8 mouse cellular contexts compared by ENCODE assay signal in the genomic region with DNA sequence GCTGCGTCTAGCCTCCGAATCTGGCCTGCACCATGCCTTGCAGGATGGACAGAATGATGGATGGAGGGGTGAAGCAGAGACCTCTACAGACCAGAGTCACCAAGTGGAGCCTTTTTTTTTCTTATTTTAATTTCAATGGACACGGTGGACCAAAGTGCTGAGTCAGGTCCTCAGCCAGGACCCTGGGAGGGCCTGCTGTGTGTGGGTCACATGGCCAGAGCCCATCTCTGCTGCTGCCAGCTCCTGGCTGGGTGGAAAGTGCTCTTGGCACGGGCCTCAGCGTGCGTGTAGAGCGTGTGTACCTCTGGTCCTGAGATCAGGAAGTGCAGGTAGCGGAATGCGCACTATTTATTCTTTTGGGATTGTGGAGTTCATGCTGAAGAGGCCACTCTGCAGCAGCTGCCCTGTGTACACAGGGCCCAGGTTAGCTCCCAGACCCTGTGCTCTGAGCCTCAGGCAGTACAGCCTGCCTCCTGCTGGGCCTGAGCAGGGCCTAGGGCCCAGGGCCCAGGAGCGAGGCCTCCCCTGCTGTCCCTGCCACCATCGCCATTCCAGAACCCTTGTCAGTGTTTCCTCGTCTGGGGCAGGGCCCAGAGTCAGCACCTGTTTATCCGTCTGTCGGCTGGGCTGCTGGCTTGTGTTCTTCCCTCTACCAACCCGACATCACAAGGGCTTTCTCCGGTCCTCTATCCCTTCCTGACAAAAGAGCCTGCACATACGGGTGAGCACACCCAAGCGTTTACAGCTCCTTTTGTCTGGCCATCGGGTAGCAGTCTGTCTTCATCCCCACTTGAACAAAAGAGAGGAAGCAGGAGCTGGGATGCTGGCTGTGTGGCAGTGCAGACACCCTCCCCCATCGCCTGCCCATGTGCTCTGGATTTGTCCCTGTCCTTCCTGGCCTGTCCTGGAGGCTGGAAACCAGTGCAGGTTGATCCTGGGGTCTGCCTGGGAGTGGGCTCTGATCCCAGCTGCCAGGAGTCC. TPM values are rescaled to one million over a fixed set of nuclear protein-coding genes. Genes with fewer than 3 reads are reported as not detected.
DNase-seq lines count a peak whose midpoint lies in the region; ATAC-seq and TF ChIP-seq lines count a peak whose summit lies in the region.

No protein-coding gene starts in this region.

- intact Hi-C loops in heart, postnatal 36 days (cut with DNase I): no loop called here
- intact Hi-C loops in left cerebral cortex, postnatal 36 days (cut with DNase I): no loop called here

- no peaks in the 10 kb centered on the region for H3K9me3 ChIP-seq in heart, embryonic 14.5 days (ENCODE audit: control insufficient read depth, low read length)
- no peaks in the 10 kb centered on the region for H3K9me3 ChIP-seq in forebrain, embryonic 16.5 days (ENCODE audit: control insufficient read depth, low read length)
- no peaks in the 10 kb centered on the region for H3K9me3 ChIP-seq in midbrain, embryonic 12.5 days

- H3K4me3 ChIP-seq in heart, embryonic 14.5 days (ENCODE audit: control insufficient read depth in 1 of 2, insufficient read depth in 1 of 2, low read depth in 1 of 2, low read length in 2 of 2): no peak overlapping the region
- H3K4me3 ChIP-seq in forebrain, embryonic 16.5 days (replicated peaks; ENCODE audit: low read length): no peak overlapping the region
- H3K4me3 ChIP-seq in midbrain, embryonic 12.5 days: no peak overlapping the region

- H3K27me3 ChIP-seq in heart, embryonic 14.5 days (ENCODE audit: control insufficient read depth, insufficient read depth, low read length): no peaks in the 10 kb centered on the region
- no peaks in the 10 kb centered on the region for H3K27me3 ChIP-seq in forebrain, embryonic 16.5 days (replicated peaks; ENCODE audit: control insufficient read depth, insufficient read depth, low read length)
- peaks cover 30% of the 10 kb centered on the region for H3K27me3 ChIP-seq in midbrain, embryonic 12.5 days

- no peak for DNase-seq in heart, postnatal 36 days
- DNase-seq in brain, embryonic 14.5 days (ENCODE audit: low read depth): peak; percentile 84
- no peak for DNase-seq in spleen, adult 18-20 months
- DNase-seq in left cerebral cortex, postnatal 36 days (ENCODE audit: low spot score in 2 of 2): no peak
- DNase-seq in layer of hippocampus, adult 18-20 months (ENCODE audit: low spot score in 2 of 2): no peak

- peak overlapping the region in 1 of 2 experiments; percentile 37; a peak in 1 of 4 replicates for H3K27ac ChIP-seq in heart, embryonic 14.5 days (replicated peaks in 1 of 2; ENCODE audit: control insufficient read depth in 1 of 2, insufficient read depth in 1 of 2, low read depth in 2 of 2, low read length in 2 of 2)
- H3K27ac ChIP-seq in forebrain, embryonic 16.5 days (ENCODE audit: low read length): peak overlapping the region; percentile 91
- H3K27ac ChIP-seq in midbrain, embryonic 12.5 days (replicated peaks): peak overlapping the region; percentile 90

- H3K9ac ChIP-seq in heart, embryonic 14.5 days (ENCODE audit: low read length): peak overlapping the region; percentile 11; the same call in 1 of the 2 replicates
- peak overlapping the region; percentile 48 for H3K9ac ChIP-seq in forebrain, embryonic 16.5 days (replicated peaks; ENCODE audit: low read depth, low read length)
- H3K9ac ChIP-seq in midbrain, embryonic 12.5 days (replicated peaks): peak overlapping the region; percentile 40

- peaks cover 2 to 10% of the 10 kb centered on the region in 2 experiments; a peak in 2 of 4 replicates for H3K4me1 ChIP-seq in heart, embryonic 14.5 days (ENCODE audit: control insufficient read depth in 2 of 2, insufficient read depth in 2 of 2, low read length in 2 of 2)
- peaks cover 17% of the 10 kb centered on the region for H3K4me1 ChIP-seq in forebrain, embryonic 16.5 days (replicated peaks; ENCODE audit: control insufficient read depth, insufficient read depth, low read length)
- H3K4me1 ChIP-seq in midbrain, embryonic 12.5 days: peaks cover 29% of the 10 kb centered on the region

- no peak overlapping the region for H3K4me2 ChIP-seq in heart, embryonic 14.5 days (ENCODE audit: low read length)
- no peak overlapping the region for H3K4me2 ChIP-seq in forebrain, embryonic 16.5 days (ENCODE audit: low read length)
- H3K4me2 ChIP-seq in midbrain, embryonic 12.5 days (replicated peaks): peak overlapping the region; percentile 0; the same call in 1 of the 2 replicates

- H3K36me3 ChIP-seq in heart, embryonic 14.5 days (ENCODE audit: control insufficient read depth, insufficient read depth, low read length): peaks cover 90% of the 10 kb centered on the region
- H3K36me3 ChIP-seq in forebrain, embryonic 16.5 days (ENCODE audit: control insufficient read depth, insufficient read depth): peaks cover 10% of the 10 kb centered on the region
- H3K36me3 ChIP-seq in midbrain, embryonic 12.5 days: peaks cover 70% of the 10 kb centered on the region

- ATAC-seq in heart, embryonic 14.5 days (ENCODE audit: insufficient number of reproducible peaks, insufficient read depth, low FRiP score, low read depth): no peak; the same call in 1 of the 2 replicates
- peak; percentile 68 for ATAC-seq in forebrain, embryonic 16.5 days
- ATAC-seq in midbrain, embryonic 12.5 days (ENCODE audit: low FRiP score, low read depth): peak; percentile 79

- TF ChIP-seq POLR2A in brain, embryonic 14.5 days (IDR thresholded peaks at IDR 0.05; ENCODE audit: borderline replicate concordance, extremely low read depth, insufficient read depth, insufficient read length, poor library complexity, severe bottlenecking): no peak

- no peak for TF ChIP-seq CTCF in brain, embryonic 14.5 days (IDR thresholded peaks at IDR 0.05; ENCODE audit: borderline replicate concordance, extremely low read depth, insufficient read depth, insufficient read length)

- 61% methylated on average over 20 of the region's 20 CpGs for WGBS in heart, embryonic 14.5 days
- 15% methylated on average over 20 of the region's 20 CpGs for WGBS in forebrain, embryonic 16.5 days
- WGBS in midbrain, embryonic 12.5 days: 23% methylated on average over 20 of the region's 20 CpGs

RNA-seq across cellular contexts. Expression of a gene that starts 7.4 kb away (rescaled TPM):
- polyA plus RNA-seq in heart, embryonic 14.5 days (2014; fragmentation: Nextera tagmentation; extraction: Ambion mirVana): 16.8 and 20.8 TPM in 2 replicates
- 1 to 10 TPM; 7.6 to 8.8 TPM for total RNA-seq in heart, postnatal 36 days (2021)
- polyA plus RNA-seq in brain, embryonic 14.5 days (2012; rRNA removed): 73.2 and 114 TPM in 2 replicates
- 59.3 and 66.5 TPM in 2 replicates for polyA plus RNA-seq in forebrain, embryonic 16.5 days (2015; fragmentation: Nextera tagmentation; extraction: Ambion mirVana)
- polyA plus RNA-seq in midbrain, embryonic 12.5 days (2016; fragmentation: Nextera tagmentation; extraction: Ambion mirVana): 51.2 and 52.3 TPM in 2 replicates
- 10 to 100 TPM; 24.4 to 27.0 TPM for total RNA-seq in left cerebral cortex, postnatal 36 days (2021)
- total RNA-seq in layer of hippocampus, adult 18-20 months (2021): 10 to 100 TPM; 21.9 to 26.3 TPM

RNA-seq across cellular contexts. Expression of a gene that starts 16.1 kb away (rescaled TPM):
- 127 and 135 TPM in 2 replicates for polyA plus RNA-seq in heart, embryonic 14.5 days (2014; fragmentation: Nextera tagmentation; extraction: Ambion mirVana)
- total RNA-seq in heart, postnatal 36 days (2021): 100 to 1,000 TPM; 496 to 534 TPM
- polyA plus RNA-seq in brain, embryonic 14.5 days (2012; rRNA removed): 28.3 and 31.3 TPM in 2 replicates
- polyA plus RNA-seq in forebrain, embryonic 16.5 days (2015; fragmentation: Nextera tagmentation; extraction: Ambion mirVana): 21.3 and 21.4 TPM in 2 replicates
- 20.4 and 22.6 TPM in 2 replicates for polyA plus RNA-seq in midbrain, embryonic 12.5 days (2016; fragmentation: Nextera tagmentation; extraction: Ambion mirVana)
- total RNA-seq in left cerebral cortex, postnatal 36 days (2021): 10 to 100 TPM; 46.3 to 54.5 TPM
- total RNA-seq in layer of hippocampus, adult 18-20 months (2021): 10 to 100 TPM; 45.9 to 55.6 TPM

RNA-seq across cellular contexts. Expression of a gene that starts 16.4 kb away (rescaled TPM):
- 42.0 and 61.2 TPM in 2 replicates for polyA plus RNA-seq in heart, embryonic 14.5 days (2014; fragmentation: Nextera tagmentation; extraction: Ambion mirVana)
- 10 to 100 TPM; 82.9 to 85.1 TPM for total RNA-seq in heart, postnatal 36 days (2021)
- 151 and 152 TPM in 2 replicates for polyA plus RNA-seq in brain, embryonic 14.5 days (2012; rRNA removed)
- 146 and 163 TPM in 2 replicates for polyA plus RNA-seq in forebrain, embryonic 16.5 days (2015; fragmentation: Nextera tagmentation; extraction: Ambion mirVana)
- polyA plus RNA-seq in midbrain, embryonic 12.5 days (2016; fragmentation: Nextera tagmentation; extraction: Ambion mirVana): 128 and 129 TPM in 2 replicates
- total RNA-seq in left cerebral cortex, postnatal 36 days (2021): 100 to 1,000 TPM; 175 to 182 TPM
- total RNA-seq in layer of hippocampus, adult 18-20 months (2021): 100 to 1,000 TPM; 170 to 176 TPM

RNA-seq across cellular contexts. Expression of a gene that starts 35.4 kb away (rescaled TPM):
- polyA plus RNA-seq in heart, embryonic 14.5 days (2014; fragmentation: Nextera tagmentation; extraction: Ambion mirVana): 28.3 and 31.6 TPM in 2 replicates
- 10 to 100 TPM; 62.9 to 69.4 TPM for total RNA-seq in heart, postnatal 36 days (2021)
- 40.4 and 43.8 TPM in 2 replicates for polyA plus RNA-seq in brain, embryonic 14.5 days (2012; rRNA removed)
- 29.7 and 35.6 TPM in 2 replicates for polyA plus RNA-seq in forebrain, embryonic 16.5 days (2015; fragmentation: Nextera tagmentation; extraction: Ambion mirVana)
- 28.8 and 30.4 TPM in 2 replicates for polyA plus RNA-seq in midbrain, embryonic 12.5 days (2016; fragmentation: Nextera tagmentation; extraction: Ambion mirVana)
- 100 to 1,000 TPM; 106 to 124 TPM for total RNA-seq in left cerebral cortex, postnatal 36 days (2021)
- 100 to 1,000 TPM; 105 to 111 TPM for total RNA-seq in layer of hippocampus, adult 18-20 months (2021)

RNA-seq across cellular contexts. Expression of a gene that starts 40.3 kb away (rescaled TPM):
- 94.6 and 97.3 TPM in 2 replicates for polyA plus RNA-seq in heart, embryonic 14.5 days (2014; fragmentation: Nextera tagmentation; extraction: Ambion mirVana)
- 10 to 100 TPM; 41.9 to 43.1 TPM for total RNA-seq in heart, postnatal 36 days (2021)
- 304 and 410 TPM in 2 replicates for polyA plus RNA-seq in brain, embryonic 14.5 days (2012; rRNA removed)
- 159 and 203 TPM in 2 replicates for polyA plus RNA-seq in forebrain, embryonic 16.5 days (2015; fragmentation: Nextera tagmentation; extraction: Ambion mirVana)
- polyA plus RNA-seq in midbrain, embryonic 12.5 days (2016; fragmentation: Nextera tagmentation; extraction: Ambion mirVana): 101 and 102 TPM in 2 replicates
- 100 to 1,000 TPM; 267 to 316 TPM for total RNA-seq in left cerebral cortex, postnatal 36 days (2021)
- 100 to 1,000 TPM; 274 to 286 TPM for total RNA-seq in layer of hippocampus, adult 18-20 months (2021)
